Comparison of ENCODE assay signal across 27 mouse cellular contexts in genomic region chr12:39974273-39974672, GRCm38 (mm10).
DNase-seq lines count a peak whose midpoint lies in the region; ATAC-seq and TF ChIP-seq lines count a peak whose summit lies in the region.
"Had no signal": no experiment of that assay in that cellular context is flagged by ENCODE, and none has a peak within 500 bp of the region (broad histone marks: within the 10 kb centered on the region; RNA-seq: fewer than 3 reads in every experiment).

No protein-coding gene starts in this region.

- H3K4me2 ChIP-seq in hindbrain, embryonic 13.5 days = no peak overlapping the region
- no peak overlapping the region for H3K4me2 ChIP-seq in hindbrain, postnatal 0 days (ENCODE audit: low read depth, low read length)
- no peak overlapping the region for H3K4me2 ChIP-seq in neural tube, embryonic 13.5 days
- no peak overlapping the region for H3K4me2 ChIP-seq in midbrain, embryonic 14.5 days (ENCODE audit: low read length)
- H3K4me2 ChIP-seq: heart, embryonic 11.5 days; limb, embryonic 15.5 days had no signal

- H3K27me3 ChIP-seq in hindbrain, embryonic 13.5 days = no peaks in the 10 kb centered on the region
- no peaks in the 10 kb centered on the region for H3K27me3 ChIP-seq in hindbrain, postnatal 0 days (ENCODE audit: insufficient read depth, low read length)
- no peaks in the 10 kb centered on the region for H3K27me3 ChIP-seq in neural tube, embryonic 13.5 days
- no peaks in the 10 kb centered on the region for H3K27me3 ChIP-seq in midbrain, embryonic 14.5 days (ENCODE audit: control insufficient read depth, insufficient read depth, low read length)
- H3K27me3 ChIP-seq in small intestine, adult 2 months (ENCODE audit: control insufficient read depth, insufficient read depth, low read length) = no peaks in the 10 kb centered on the region; the same call in 1 of the 2 replicates
- H3K27me3 ChIP-seq: limb, embryonic 15.5 days had no signal

- H3K36me3 ChIP-seq in hindbrain, embryonic 13.5 days = no peaks in the 10 kb centered on the region
- H3K36me3 ChIP-seq in hindbrain, postnatal 0 days (ENCODE audit: insufficient read depth, low read length) = no peaks in the 10 kb centered on the region
- no peaks in the 10 kb centered on the region for H3K36me3 ChIP-seq in neural tube, embryonic 13.5 days
- no peaks in the 10 kb centered on the region for H3K36me3 ChIP-seq in midbrain, embryonic 14.5 days (ENCODE audit: control insufficient read depth, insufficient read depth, low read length)
- H3K36me3 ChIP-seq in small intestine, adult 2 months (ENCODE audit: control insufficient read depth, insufficient read depth, low read length) = no peaks in the 10 kb centered on the region
- H3K36me3 ChIP-seq: limb, embryonic 10.5 days; limb, embryonic 15.5 days had no signal

- ATAC-seq in hindbrain, embryonic 13.5 days (ENCODE audit: low FRiP score) = no peak
- no peak for ATAC-seq in hindbrain, postnatal 0 days
- ATAC-seq in neural tube, embryonic 13.5 days (ENCODE audit: low read depth) = no peak
- no peak for ATAC-seq in midbrain, embryonic 14.5 days (ENCODE audit: low FRiP score, low TSS enrichment)

- peak overlapping the region; percentile 88; the same call in 1 of the 2 replicates for H3K27ac ChIP-seq in hindbrain, embryonic 13.5 days
- no peak overlapping the region; the same call in 1 of the 2 replicates for H3K27ac ChIP-seq in hindbrain, postnatal 0 days
- peak overlapping the region; percentile 86 for H3K27ac ChIP-seq in neural tube, embryonic 13.5 days (replicated peaks)
- H3K27ac ChIP-seq in midbrain, embryonic 14.5 days (replicated peaks; ENCODE audit: low read depth, low read length) = peak overlapping the region; percentile 86
- H3K27ac ChIP-seq in small intestine, adult 2 months (ENCODE audit: insufficient read depth, low read depth, low read length) = peak overlapping the region; percentile 57; the same call in 1 of the 2 replicates
- H3K27ac ChIP-seq: layer of hippocampus, adult 2 months; limb, embryonic 15.5 days; liver, embryonic 14.5 days; stomach, postnatal 0 days had no signal

- WGBS in hindbrain, embryonic 13.5 days = 83% methylated on average over 1 of the region's 1 CpGs
- WGBS in hindbrain, postnatal 0 days = 65% methylated on average over 1 of the region's 1 CpGs
- 59% methylated on average over 1 of the region's 1 CpGs for WGBS in neural tube, embryonic 13.5 days
- 65% methylated on average over 1 of the region's 1 CpGs for WGBS in midbrain, embryonic 14.5 days
- WGBS in small intestine, adult 2 months = 52% methylated on average over 1 of the region's 1 CpGs

- no peak for TF ChIP-seq POLR2A in small intestine, adult 2 months (IDR thresholded peaks at IDR 0.05; ENCODE audit: low read depth, low read length)

- TF ChIP-seq CTCF in hindbrain, postnatal 0 days (IDR thresholded peaks at IDR 0.05; ENCODE audit: low read depth) = no peak
- TF ChIP-seq CTCF in small intestine, adult 2 months (IDR thresholded peaks at IDR 0.05; ENCODE audit: extremely low read depth, insufficient read length, insufficient replicate concordance, low read depth, low read length) = no peak

- H3K4me3 ChIP-seq in hindbrain, embryonic 13.5 days = no peak overlapping the region
- H3K4me3 ChIP-seq in hindbrain, postnatal 0 days (ENCODE audit: low read length) = no peak overlapping the region
- no peak overlapping the region for H3K4me3 ChIP-seq in neural tube, embryonic 13.5 days
- H3K4me3 ChIP-seq in midbrain, embryonic 14.5 days (replicated peaks; ENCODE audit: low read depth, low read length) = no peak overlapping the region
- H3K4me3 ChIP-seq in small intestine, adult 2 months (ENCODE audit: low read depth, low read length) = no peak overlapping the region
- H3K4me3 ChIP-seq: erythroblast, embryonic 14.5 days; layer of hippocampus, adult 2 months; limb, embryonic 10.5 days; limb, embryonic 15.5 days; myocyte had no signal

- peaks cover 23% of the 10 kb centered on the region for H3K4me1 ChIP-seq in hindbrain, embryonic 13.5 days (replicated peaks)
- peaks cover 10% of the 10 kb centered on the region; the same call in 1 of the 2 replicates for H3K4me1 ChIP-seq in hindbrain, postnatal 0 days (ENCODE audit: insufficient read depth, low read length)
- peaks cover 32% of the 10 kb centered on the region for H3K4me1 ChIP-seq in neural tube, embryonic 13.5 days (replicated peaks)
- H3K4me1 ChIP-seq in midbrain, embryonic 14.5 days (ENCODE audit: control insufficient read depth, insufficient read depth, low read length) = peaks cover 27% of the 10 kb centered on the region
- peaks cover 23% of the 10 kb centered on the region; the same call in 1 of the 2 replicates for H3K4me1 ChIP-seq in small intestine, adult 2 months (ENCODE audit: control insufficient read depth, insufficient read depth, insufficient read length, low read length)

- DNase-seq in hindbrain, postnatal 0 days (ENCODE audit: low spot score) = no peak
- no peak for DNase-seq in neural tube, embryonic 10.5 days (ENCODE audit: extremely low spot score, low spot score)
- DNase-seq in midbrain, embryonic 14.5 days = peak; percentile 13
- no peak for DNase-seq in right cerebral cortex, postnatal 14 days
- no peak for DNase-seq in layer of hippocampus, postnatal 14 days (ENCODE audit: low spot score in 2 of 2)
- DNase-seq: adrenal gland, postnatal 25 days; cerebellum, adult 18-20 months; cerebellum, postnatal 10 days; gastrocnemius, postnatal 14 days; heart, postnatal 36 days; kidney, adult 2 months; kidney, postnatal 36 days; lung, adult 2 months; lung, postnatal 10 days; thymus, adult 18-20 months; thymus, postnatal 36 days had no signal

- H3K9me3 ChIP-seq in hindbrain, embryonic 13.5 days = no peaks in the 10 kb centered on the region
- no peaks in the 10 kb centered on the region for H3K9me3 ChIP-seq in hindbrain, postnatal 0 days (ENCODE audit: low read length)
- no peaks in the 10 kb centered on the region for H3K9me3 ChIP-seq in neural tube, embryonic 13.5 days
- H3K9me3 ChIP-seq in midbrain, embryonic 14.5 days (ENCODE audit: control insufficient read depth, low read length) = no peaks in the 10 kb centered on the region
- H3K9me3 ChIP-seq: limb, embryonic 10.5 days; limb, embryonic 15.5 days had no signal

- no peak overlapping the region for H3K9ac ChIP-seq in hindbrain, embryonic 13.5 days
- H3K9ac ChIP-seq in hindbrain, postnatal 0 days (replicated peaks; ENCODE audit: low read length) = no peak overlapping the region
- no peak overlapping the region for H3K9ac ChIP-seq in neural tube, embryonic 13.5 days
- no peak overlapping the region for H3K9ac ChIP-seq in midbrain, embryonic 14.5 days (replicated peaks; ENCODE audit: low read length)
- H3K9ac ChIP-seq: limb, embryonic 15.5 days; liver, embryonic 14.5 days had no signal
